Mouse (Mus musculus) C2C12 (cell line): ENCODE measurements around the gene Msrb3.

Experiments
- CEBPB ChIP-seq: IDR thresholded peaks from one replicate; pipeline ENCODE4 v1.6.1; 2011; ENCODE audit warnings: low read depth, mild to moderate bottlenecking, control low read depth, moderate library complexity
- CTCF ChIP-seq: IDR thresholded peaks from one replicate; pipeline ENCODE4 v1.5.1; 2011; ENCODE audit not compliant: control insufficient read depth, insufficient read depth, insufficient read length
- FOSL1 ChIP-seq: IDR thresholded peaks from one replicate; pipeline ENCODE4 v1.8.0; 2011; ENCODE audit warnings: mild to moderate bottlenecking, low read length; ENCODE audit not compliant: poor library complexity, insufficient read depth, severe bottlenecking
- MAX ChIP-seq: IDR thresholded peaks from one replicate; pipeline ENCODE4 v1.6.1; 2011; ENCODE audit warnings: mild to moderate bottlenecking, control low read depth
- MYOD1 ChIP-seq: IDR thresholded peaks from one replicate; pipeline ENCODE4 v1.6.1; 2011; ENCODE audit warnings: low read depth; ENCODE audit not compliant: control insufficient read depth, insufficient read length
- MYOG ChIP-seq: IDR thresholded peaks from one replicate; pipeline ENCODE4 v1.6.1; 2011; ENCODE audit not compliant: control insufficient read depth, insufficient read length; ENCODE audit errors: extremely low read depth
- USF1 ChIP-seq: IDR thresholded peaks from one replicate; pipeline ENCODE4 v1.6.1; 2011; ENCODE audit warnings: low read depth, mild to moderate bottlenecking, control low read depth, moderate library complexity

DNA sequence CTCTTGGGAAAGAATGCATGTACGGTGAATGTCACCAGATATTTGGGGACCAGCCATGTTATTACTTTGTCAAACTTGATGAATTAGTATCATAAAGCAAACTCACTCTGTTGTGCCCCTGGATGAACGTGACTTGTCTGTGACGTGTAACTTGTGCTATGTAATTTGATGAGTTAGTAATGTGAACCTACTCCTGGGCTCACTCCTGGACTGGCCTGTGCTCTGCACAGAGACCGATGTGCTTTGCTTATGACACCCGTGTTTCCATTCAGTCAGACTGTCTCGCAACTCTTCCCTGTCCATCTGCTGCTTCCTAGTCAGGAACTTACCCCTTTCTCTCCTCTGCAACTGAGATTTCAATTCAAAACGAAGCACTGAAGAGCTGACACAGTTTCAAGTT, 15.4 kb upstream of the Msrb3 start:
- TF ChIP-seq CTCF: no peak
- no peak for TF ChIP-seq MYOD1
- no peak for TF ChIP-seq USF1
- no peak for TF ChIP-seq MAX
- no peak for TF ChIP-seq MYOG
- TF ChIP-seq CEBPB: no peak
- no peak for TF ChIP-seq FOSL1
